Mouse (Mus musculus) midbrain, embryonic 11.5 days (tissue): ENCODE measurements around the gene Scg5. TPM values are rescaled to one million over a fixed set of nuclear protein-coding genes. Genes with fewer than 3 reads are reported as not detected.
A peak's percentile ranks its signal among the peaks of the same experiment; 100 is the strongest.

Experiments
- ATAC-seq: fragments of 200-750 bp; cut with Nextera tagmentation; 2 replicates; pipeline ENCODE4 v1.8.0; 2017; ENCODE audit warnings: moderate TSS enrichment, moderate library complexity; ENCODE audit not compliant: low FRiP score
- DNase-seq: peaks from one replicate; pipeline ENCODE4 v3.0.0; 2015; ENCODE audit warnings: low spot score; ENCODE audit errors: missing footprints
- H3K27ac ChIP-seq: fragments of 300-500 bp; sonication (generic); 2 replicates; pipeline ENCODE4 v1.5.1; 2014; ENCODE audit warnings: low read depth, low read length
- H3K27me3 ChIP-seq: fragments of 300-500 bp; sonication (generic); 2 replicates; pipeline ENCODE4 v1.6.1; 2014; ENCODE audit warnings: mild to moderate bottlenecking, low read length, moderate library complexity, mixed read lengths; ENCODE audit not compliant: control insufficient read depth, insufficient read depth
- H3K36me3 ChIP-seq: fragments of 300-500 bp; sonication (generic); 2 replicates; pipeline ENCODE4 v1.6.1; 2014; ENCODE audit warnings: mild to moderate bottlenecking, low read length, moderate library complexity, mixed read lengths; ENCODE audit not compliant: control insufficient read depth, insufficient read depth
- H3K4me1 ChIP-seq: fragments of 300-500 bp; sonication (generic); 2 replicates; pipeline ENCODE4 v1.6.1; 2014; ENCODE audit warnings: low read length; ENCODE audit not compliant: control insufficient read depth, insufficient read depth
- H3K4me2 ChIP-seq: fragments of 300-500 bp; sonication (generic); 2 replicates; pipeline ENCODE4 v1.6.1; 2014; ENCODE audit warnings: mild to moderate bottlenecking, moderate library complexity
- H3K4me3 ChIP-seq: fragments of 300-500 bp; sonication (generic); 2 replicates; pipeline ENCODE4 v1.5.1; 2014; ENCODE audit warnings: low read depth, low read length
- H3K9ac ChIP-seq: fragments of 300-500 bp; sonication (generic); 2 replicates; pipeline ENCODE4 v1.6.1; 2014; ENCODE audit warnings: low read length
- H3K9me3 ChIP-seq: fragments of 300-500 bp; sonication (generic); 2 replicates; pipeline ENCODE4 v1.6.1; 2016; ENCODE audit warnings: low read length; ENCODE audit not compliant: control insufficient read depth
- WGBS: fragments of 180-500 bp; shearing (Covaris S2); extraction: QIAGEN DNeasy Blood & Tissue Kit; methylation state at CpG from one replicate; pipeline ENCODE4 v1.1.7; 2014; 5-methylcytosine and 5-hydroxymethylcytosine counted together
- polyA plus RNA-seq: library from polyadenylated mRNA; unstranded; fragments of >200 nt; fragmentation: Nextera tagmentation; extraction: Ambion mirVana; gene quantifications from 2 replicates; pipeline ENCODE4 v1.2.1, GENCODE M21; 2014

The Scg5 gene
- polyA plus RNA-seq, 1 experiment from 2014 or later: 56.3 TPM

GRCm38 (mm10) chr2:113841656-113842437 lies 12.9 kb upstream of the Scg5 start:
- H3K27me3 ChIP-seq: no peaks in the 10 kb centered on the region
- H3K4me2 ChIP-seq: no peak overlapping the region
- DNase-seq (peak; percentile 61), ATAC-seq (no peak)
- peaks cover 6% of the 10 kb centered on the region; the same call in 1 of the 2 replicates for H3K36me3 ChIP-seq
- no peaks in the 10 kb centered on the region for H3K9me3 ChIP-seq
- no peak overlapping the region for H3K27ac ChIP-seq
- no peak overlapping the region for H3K4me3 ChIP-seq
- H3K4me1 ChIP-seq: peaks cover 8% of the 10 kb centered on the region
- H3K9ac ChIP-seq: no peak overlapping the region
- WGBS: 88% methylated on average over 4 of the region's 4 CpGs

GRCm38 (mm10) chr2:113839488-113839887 lies 10.6 kb upstream of the Scg5 start:
- Histone ChIP-seq H3K4me1 (no peaks in the 10 kb centered on the region), H3K27ac (no peak overlapping the region), H3K4me2 (no peak overlapping the region), H3K9ac (no peak overlapping the region), H3K4me3 (no peak overlapping the region), H3K9me3 (no peaks in the 10 kb centered on the region), H3K27me3 (no peaks in the 10 kb centered on the region), H3K36me3 (peaks cover 14% of the 10 kb centered on the region)
- 88% methylated on average over 4 of the region's 4 CpGs for WGBS
- no peak for ATAC-seq
- no peak for DNase-seq

- peaks cover 17% of the 10 kb centered on the region; the same call in 1 of the 2 replicates for H3K36me3 ChIP-seq
- H3K9ac ChIP-seq: no peak overlapping the region
- no peaks in the 10 kb centered on the region for H3K4me1 ChIP-seq
- H3K9me3 ChIP-seq: no peaks in the 10 kb centered on the region
- H3K27me3 ChIP-seq: no peaks in the 10 kb centered on the region
- ATAC-seq: no peak
- H3K27ac ChIP-seq: no peak overlapping the region
- no peak overlapping the region for H3K4me2 ChIP-seq
- WGBS: 91% methylated on average over 3 of the region's 3 CpGs
- no peak for DNase-seq
- H3K4me3 ChIP-seq: no peak overlapping the region
Measured at GRCm38 (mm10) chr2:113835219-113835618, 6.3 kb upstream of the Scg5 start.

- Histone ChIP-seq H3K4me1 (peaks cover 16% of the 10 kb centered on the region), H3K36me3 (peaks cover 1% of the 10 kb centered on the region; the same call in 1 of the 2 replicates), H3K4me3 (peak overlapping the region; percentile 56), H3K9ac (peak overlapping the region; percentile 79), H3K4me2 (peak overlapping the region; percentile 71), H3K27ac (peak overlapping the region; percentile 87), H3K9me3 (no peaks in the 10 kb centered on the region), H3K27me3 (no peaks in the 10 kb centered on the region)
- ATAC-seq: peak; percentile 92
- WGBS: 13% methylated on average over 17 of the region's 17 CpGs
- DNase-seq: no peak
Measured at GRCm38 (mm10) chr2:113828086-113828942, 607 bp downstream of the Scg5 start.

GRCm38 (mm10) chr2:113823909-113824308 lies 5.0 kb downstream of the Scg5 start:
- Histone ChIP-seq H3K9ac (no peak overlapping the region), H3K4me3 (no peak overlapping the region), H3K36me3 (no peaks in the 10 kb centered on the region), H3K9me3 (no peaks in the 10 kb centered on the region), H3K4me2 (no peak overlapping the region), H3K27ac (no peak overlapping the region), H3K4me1 (peaks cover 12% of the 10 kb centered on the region), H3K27me3 (no peaks in the 10 kb centered on the region)
- DNase-seq: peak; percentile 89
- WGBS: 0% methylated on average over 2 of the region's 2 CpGs
- ATAC-seq: no peak

- Histone ChIP-seq H3K4me2 (no peak overlapping the region), H3K4me1 (peaks cover 6% of the 10 kb centered on the region), H3K27ac (no peak overlapping the region), H3K9ac (no peak overlapping the region), H3K9me3 (no peaks in the 10 kb centered on the region), H3K4me3 (no peak overlapping the region), H3K36me3 (no peaks in the 10 kb centered on the region), H3K27me3 (no peaks in the 10 kb centered on the region)
- DNase-seq (no peak), ATAC-seq (no peak)
- WGBS: 95% methylated on average over 8 of the region's 8 CpGs
Measured at GRCm38 (mm10) chr2:113822367-113822766, 6.6 kb downstream of the Scg5 start.

- Histone ChIP-seq H3K9me3 (no peaks in the 10 kb centered on the region), H3K4me3 (no peak overlapping the region), H3K27ac (no peak overlapping the region), H3K4me1 (no peaks in the 10 kb centered on the region; the same call in 1 of the 2 replicates), H3K27me3 (no peaks in the 10 kb centered on the region), H3K4me2 (no peak overlapping the region), H3K36me3 (peaks cover 6% of the 10 kb centered on the region; the same call in 1 of the 2 replicates), H3K9ac (no peak overlapping the region)
- DNase-seq (no peak), ATAC-seq (no peak)
- WGBS: 88% methylated on average over 12 of the region's 12 CpGs
Measured at GRCm38 (mm10) chr2:113821176-113821734, 7.7 kb downstream of the Scg5 start.

GRCm38 (mm10) chr2:113820117-113820516 lies 8.8 kb downstream of the Scg5 start:
- Histone ChIP-seq H3K4me2 (no peak overlapping the region), H3K9ac (no peak overlapping the region), H3K9me3 (no peaks in the 10 kb centered on the region), H3K27ac (no peak overlapping the region), H3K4me1 (no peaks in the 10 kb centered on the region), H3K27me3 (no peaks in the 10 kb centered on the region), H3K4me3 (no peak overlapping the region), H3K36me3 (peaks cover 6% of the 10 kb centered on the region; the same call in 1 of the 2 replicates)
- no peak for ATAC-seq
- DNase-seq: no peak
- 96% methylated on average over 15 of the region's 15 CpGs for WGBS
